Mouse (Mus musculus) thymus, postnatal 4 days (tissue): ENCODE measurements around the gene H2-M10.2.

ENCODE experiments used
- DNase-seq: peaks from one replicate; pipeline ENCODE4 v3.0.0; 2021

Gene H2-M10.2

GRCm38 (mm10) chr17:36252250-36252876 lies 33.9 kb downstream of the H2-M10.2 start:
- DNase-seq: peak; percentile 65

- DNase-seq: peak; percentile 11
Observed at GRCm38 (mm10) chr17:36248886-36249285, 37.4 kb downstream of the H2-M10.2 start.

- no peak for DNase-seq
Observed at GRCm38 (mm10) chr17:36245741-36246140, 40.5 kb downstream of the H2-M10.2 start.

GRCm38 (mm10) chr17:36244031-36244430 lies 42.3 kb downstream of the H2-M10.2 start:
- DNase-seq: no peak

- DNase-seq: no peak
Observed at GRCm38 (mm10) chr17:36240637-36241213, 45.6 kb downstream of the H2-M10.2 start.

- DNase-seq: no peak
Observed at GRCm38 (mm10) chr17:36237321-36237921, 48.9 kb downstream of the H2-M10.2 start.

- DNase-seq: peak; percentile 76
Observed at GRCm38 (mm10) chr17:36235300-36235699, 51.0 kb downstream of the H2-M10.2 start.
